Comparison of ENCODE assay signal across 12 mouse cellular contexts in the genomic region with DNA sequence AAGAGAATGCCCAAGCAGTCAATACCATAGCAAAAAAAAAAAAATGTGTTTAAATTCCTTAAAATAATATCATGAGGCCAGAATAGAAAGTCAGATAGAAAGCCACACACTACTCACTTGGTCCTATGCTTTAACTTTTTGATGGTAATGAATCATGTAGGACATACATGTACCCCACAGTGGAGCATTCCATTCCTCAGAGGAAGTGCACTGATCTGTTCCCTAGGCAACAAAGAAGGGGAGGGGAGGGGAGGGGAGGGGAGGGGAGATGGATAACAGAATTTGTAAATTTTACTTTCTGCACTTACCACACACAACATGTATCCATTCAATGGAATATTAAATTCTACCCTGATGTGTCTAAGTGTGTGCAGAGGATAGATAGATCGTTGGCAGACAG.
"Had no signal": no experiment of that assay in that cellular context is flagged by ENCODE, and none has a peak within 500 bp of the region (broad histone marks: within the 10 kb centered on the region; RNA-seq: fewer than 3 reads in every experiment).

No protein-coding gene starts in this region.

- H3K36me3 ChIP-seq: limb, embryonic 15.5 days; liver, embryonic 12.5 days had no signal

- H3K27ac ChIP-seq: kidney, postnatal 0 days; limb, embryonic 15.5 days; liver, embryonic 12.5 days; stomach, postnatal 0 days had no signal

- H3K9me3 ChIP-seq: limb, embryonic 15.5 days; liver, embryonic 12.5 days had no signal

- H3K4me2 ChIP-seq: limb, embryonic 15.5 days; liver, embryonic 12.5 days; lung, embryonic 14.5 days had no signal

- DNase-seq: kidney, adult 9 months; kidney, postnatal 36 days; layer of hippocampus, adult 9-11 months; layer of hippocampus, postnatal 36 days; lung, embryonic 14.5 days; lung, postnatal 10 days; lung, postnatal 4 days; thymus, postnatal 4 days had no signal

- H3K27me3 ChIP-seq: limb, embryonic 15.5 days; liver, embryonic 12.5 days had no signal

- H3K4me1 ChIP-seq: limb, embryonic 15.5 days; liver, embryonic 12.5 days had no signal

- H3K4me3 ChIP-seq: limb, embryonic 15.5 days; liver, embryonic 12.5 days had no signal

- H3K9ac ChIP-seq: limb, embryonic 15.5 days; liver, embryonic 12.5 days; lung, embryonic 14.5 days had no signal

- ATAC-seq: liver, embryonic 12.5 days had no signal
